Mouse (Mus musculus): ENCODE data around the gene Rabgap1. TPM values are rescaled to one million over a fixed set of nuclear protein-coding genes. Genes with fewer than 3 reads are reported as not detected.
A peak's percentile ranks its signal among the peaks of the same experiment; 100 is the strongest.
"Not testable (repeated sequence)": the region's sequence is repeated elsewhere in the genome, so short reads cannot be mapped to it uniquely, and the experiment has no call there.

Rabgap1 gene
- polyA plus RNA-seq, 1 experiment from 2014 or later, result 6.2 TPM

DNA sequence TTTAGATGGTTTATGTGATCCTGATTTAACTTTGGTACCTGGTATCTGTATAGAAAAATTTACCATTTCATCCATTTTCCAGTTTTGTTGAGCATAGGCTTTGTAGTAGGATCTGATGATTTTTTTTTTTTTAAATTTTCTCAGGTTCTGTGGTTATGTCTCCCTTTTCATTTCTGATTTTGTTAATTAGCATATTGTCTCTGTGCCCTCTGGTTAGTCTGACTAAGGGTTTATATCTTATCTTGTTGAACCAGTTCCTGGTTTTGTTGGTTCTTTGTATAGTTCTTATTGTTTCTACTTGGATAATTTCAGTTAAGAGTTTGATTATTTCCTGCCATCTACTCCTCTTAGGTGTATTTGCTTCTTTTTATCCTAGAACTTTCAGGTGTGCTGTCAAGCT, 36.5 kb downstream of the Rabgap1 start:
- no peak for DNase-seq
- H3K4me3 ChIP-seq (ENCODE audit: low read depth, low read length), result no peak overlapping the region
- no peak overlapping the region for H3K4me2 ChIP-seq (ENCODE audit: low read depth, low read length)
- no peak overlapping the region for H3K27ac ChIP-seq (ENCODE audit: low read depth)
- no peaks in the 10 kb centered on the region for H3K9me3 ChIP-seq (ENCODE audit: low read length)
- H3K36me3 ChIP-seq (replicated peaks; ENCODE audit: insufficient read depth, low read length), result peaks cover 18% of the 10 kb centered on the region
- no peak overlapping the region for H3K9ac ChIP-seq (replicated peaks)
- no peak for ATAC-seq
- H3K27me3 ChIP-seq (ENCODE audit: insufficient read depth, low read length), result no peaks in the 10 kb centered on the region
- TF ChIP-seq CTCF (IDR thresholded peaks at IDR 0.05; ENCODE audit: low read depth) (no peak), EP300 (IDR thresholded peaks at IDR 0.05; ENCODE audit: low read depth) (no peak)
- no peaks in the 10 kb centered on the region for H3K4me1 ChIP-seq (ENCODE audit: insufficient read depth)

DNA sequence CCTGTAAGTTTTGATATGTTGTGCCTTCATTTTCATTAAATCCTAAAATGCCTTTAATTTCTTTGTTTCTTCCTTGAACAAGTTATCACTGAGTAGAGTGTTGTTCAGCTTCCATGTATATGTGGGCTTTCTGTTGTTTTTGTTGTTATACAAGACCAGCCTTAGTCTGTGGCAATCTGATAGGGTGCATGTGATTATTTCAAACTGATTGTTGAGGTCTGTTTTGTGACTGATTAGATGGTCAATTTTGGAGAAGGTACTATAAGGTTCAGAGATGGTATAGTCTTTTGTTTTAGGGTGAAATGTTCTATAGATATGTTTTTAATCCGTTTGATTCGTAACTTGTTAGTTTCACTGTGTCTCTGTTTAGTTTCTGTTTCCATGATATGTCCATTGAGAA, 37.0 kb downstream of the Rabgap1 start:
- no peak overlapping the region for H3K27ac ChIP-seq (ENCODE audit: low read depth)
- no peak for ATAC-seq
- no peak for DNase-seq
- no peaks in the 10 kb centered on the region for H3K9me3 ChIP-seq (ENCODE audit: low read length)
- H3K4me1 ChIP-seq (ENCODE audit: insufficient read depth), result no peaks in the 10 kb centered on the region
- TF ChIP-seq CTCF (IDR thresholded peaks at IDR 0.05; ENCODE audit: low read depth), result no peak
- 0 out of 2 replicates have a peak, but pooled peaks have one; percentile 34 for TF ChIP-seq EP300 (IDR thresholded peaks at IDR 0.05; ENCODE audit: low read depth)
- H3K9ac ChIP-seq (replicated peaks), result no peak overlapping the region
- no peak overlapping the region for H3K4me3 ChIP-seq (ENCODE audit: low read depth, low read length)
- H3K36me3 ChIP-seq (replicated peaks; ENCODE audit: insufficient read depth, low read length), result peaks cover 19% of the 10 kb centered on the region
- no peak overlapping the region for H3K4me2 ChIP-seq (ENCODE audit: low read depth, low read length)
- 62% methylated on average over 2 of the region's 2 CpGs for WGBS (ENCODE audit: insufficient replicate concordance)
- H3K27me3 ChIP-seq (ENCODE audit: insufficient read depth, low read length), result no peaks in the 10 kb centered on the region

DNA sequence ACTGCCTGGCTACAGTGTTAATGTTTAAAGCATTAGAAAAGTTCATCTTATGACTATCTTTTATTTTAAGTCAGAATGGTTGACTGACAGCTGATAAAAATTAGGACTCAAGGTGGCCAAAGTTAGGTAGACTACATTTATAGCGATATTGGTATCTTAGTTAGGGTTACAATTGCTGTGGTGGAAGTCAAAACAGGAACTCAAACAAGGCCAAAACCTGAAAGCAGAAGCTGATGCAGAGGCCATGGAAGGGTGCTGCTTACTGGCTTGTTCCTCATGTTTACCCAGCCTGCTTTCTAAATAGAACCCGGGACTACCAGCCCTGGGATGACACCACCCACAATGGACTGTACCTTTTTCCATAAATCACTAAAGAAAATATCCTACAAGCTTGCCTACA, 41.1 kb downstream of the Rabgap1 start:
- Histone ChIP-seq H3K27me3 (ENCODE audit: insufficient read depth, low read length) (no peaks in the 10 kb centered on the region), H3K9ac (replicated peaks) (no peak overlapping the region), H3K4me1 (ENCODE audit: insufficient read depth) (no peaks in the 10 kb centered on the region), H3K4me2 (ENCODE audit: low read depth, low read length) (no peak overlapping the region), H3K9me3 (ENCODE audit: low read length) (no peaks in the 10 kb centered on the region), H3K27ac (ENCODE audit: low read depth) (no peak overlapping the region), H3K4me3 (ENCODE audit: low read depth, low read length) (no peak overlapping the region), H3K36me3 (replicated peaks; ENCODE audit: insufficient read depth, low read length) (peaks cover 19% of the 10 kb centered on the region)
- no peak for TF ChIP-seq CTCF (IDR thresholded peaks at IDR 0.05; ENCODE audit: low read depth)
- no peak for TF ChIP-seq EP300 (IDR thresholded peaks at IDR 0.05; ENCODE audit: low read depth)
- 59% methylated on average over 2 of the region's 2 CpGs for WGBS (ENCODE audit: insufficient replicate concordance)
- ATAC-seq (no peak), DNase-seq (no peak)

DNA sequence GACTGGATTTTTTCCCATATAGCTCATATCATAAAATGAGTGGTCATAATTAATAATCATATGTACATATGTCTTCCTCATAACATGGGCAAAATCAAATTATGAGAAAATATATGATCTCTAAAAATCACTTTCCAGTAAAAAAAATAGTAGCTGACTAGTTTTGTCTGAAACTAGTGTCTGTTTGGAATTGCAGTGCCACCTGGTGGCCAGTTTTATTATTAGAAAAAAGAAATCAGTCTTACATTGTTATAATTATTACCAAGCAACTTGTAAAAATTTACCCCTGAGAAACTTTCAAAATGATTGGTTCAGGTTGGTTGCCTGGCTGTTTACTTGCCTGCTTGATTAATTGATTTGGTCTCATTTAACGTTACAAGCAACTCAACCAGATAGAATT, 42.3 kb downstream of the Rabgap1 start:
- TF ChIP-seq CTCF (IDR thresholded peaks at IDR 0.05; ENCODE audit: low read depth) (peak; percentile 60), EP300 (IDR thresholded peaks at IDR 0.05; ENCODE audit: low read depth) (no peak)
- no peaks in the 10 kb centered on the region for H3K4me1 ChIP-seq (ENCODE audit: insufficient read depth)
- WGBS (ENCODE audit: insufficient replicate concordance), result 82% methylated on average over 1 of the region's 1 CpGs
- H3K4me2 ChIP-seq (ENCODE audit: low read depth, low read length), result no peak overlapping the region
- no peaks in the 10 kb centered on the region for H3K27me3 ChIP-seq (ENCODE audit: insufficient read depth, low read length)
- H3K9me3 ChIP-seq (ENCODE audit: low read length), result no peaks in the 10 kb centered on the region
- no peak overlapping the region for H3K9ac ChIP-seq (replicated peaks)
- ATAC-seq (no peak), DNase-seq (peak; percentile 18)
- H3K4me3 ChIP-seq (ENCODE audit: low read depth, low read length), result no peak overlapping the region
- H3K27ac ChIP-seq (ENCODE audit: low read depth), result no peak overlapping the region
- H3K36me3 ChIP-seq (replicated peaks; ENCODE audit: insufficient read depth, low read length), result peaks cover 22% of the 10 kb centered on the region

DNA sequence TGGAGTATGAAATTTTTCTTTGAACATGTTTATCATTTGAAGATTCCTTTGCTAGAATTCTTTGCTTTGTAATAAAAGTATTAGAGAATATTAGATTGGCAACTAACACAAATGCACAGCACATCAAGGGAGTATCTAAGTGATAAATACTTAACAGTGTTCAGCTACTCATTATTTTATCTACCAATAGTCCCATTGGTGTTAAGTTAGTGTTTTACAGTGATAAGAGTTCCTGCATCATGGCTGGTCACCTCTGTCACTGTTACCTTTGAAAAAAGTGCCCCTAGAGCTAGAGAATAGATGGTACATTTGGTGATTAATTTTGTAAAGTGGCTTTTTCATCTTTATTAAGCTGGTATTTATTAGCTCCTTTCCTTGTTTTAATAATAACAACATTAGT, 43.3 kb downstream of the Rabgap1 start:
- ATAC-seq (no peak), DNase-seq (no peak)
- Histone ChIP-seq H3K36me3 (replicated peaks; ENCODE audit: insufficient read depth, low read length) (peaks cover 22% of the 10 kb centered on the region), H3K4me2 (ENCODE audit: low read depth, low read length) (no peak overlapping the region), H3K27ac (ENCODE audit: low read depth) (no peak overlapping the region), H3K4me1 (ENCODE audit: insufficient read depth) (no peaks in the 10 kb centered on the region), H3K9ac (replicated peaks) (no peak overlapping the region), H3K27me3 (ENCODE audit: insufficient read depth, low read length) (no peaks in the 10 kb centered on the region), H3K9me3 (ENCODE audit: low read length) (no peaks in the 10 kb centered on the region), H3K4me3 (ENCODE audit: low read depth, low read length) (no peak overlapping the region)
- TF ChIP-seq CTCF (IDR thresholded peaks at IDR 0.05; ENCODE audit: low read depth) (no peak), EP300 (IDR thresholded peaks at IDR 0.05; ENCODE audit: low read depth) (no peak)

DNA sequence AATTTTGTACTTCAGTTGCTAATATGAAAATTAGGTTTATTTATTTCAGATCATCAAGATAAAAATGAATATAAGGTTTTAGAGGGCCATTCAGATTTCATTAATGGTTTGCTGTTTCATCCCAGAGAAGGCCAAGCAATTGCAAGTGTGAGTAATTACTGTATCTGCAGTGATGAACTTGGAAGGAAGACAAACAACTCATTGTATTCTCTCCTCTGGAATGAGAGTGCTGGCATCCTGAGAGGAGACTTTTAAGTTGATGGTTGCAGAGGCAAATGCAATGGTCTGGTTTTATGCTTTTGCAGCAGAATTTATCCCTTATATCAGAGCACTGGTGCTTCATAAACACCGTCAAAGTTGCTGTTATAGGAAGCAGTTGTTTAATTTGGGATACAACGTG, 45.9 kb downstream of the Rabgap1 start:
- no peaks in the 10 kb centered on the region for H3K27me3 ChIP-seq (ENCODE audit: insufficient read depth, low read length)
- H3K9me3 ChIP-seq (ENCODE audit: low read length), result no peaks in the 10 kb centered on the region
- H3K9ac ChIP-seq (replicated peaks), result no peak overlapping the region
- no peak for TF ChIP-seq CTCF (IDR thresholded peaks at IDR 0.05; ENCODE audit: low read depth)
- no peak for TF ChIP-seq EP300 (IDR thresholded peaks at IDR 0.05; ENCODE audit: low read depth)
- peaks cover 25% of the 10 kb centered on the region for H3K36me3 ChIP-seq (replicated peaks; ENCODE audit: insufficient read depth, low read length)
- no peak for DNase-seq
- H3K4me2 ChIP-seq (ENCODE audit: low read depth, low read length), result no peak overlapping the region
- no peak overlapping the region for H3K27ac ChIP-seq (ENCODE audit: low read depth)
- no peaks in the 10 kb centered on the region for H3K4me1 ChIP-seq (ENCODE audit: insufficient read depth)
- no peak for ATAC-seq
- no peak overlapping the region for H3K4me3 ChIP-seq (ENCODE audit: low read depth, low read length)
- WGBS (ENCODE audit: insufficient replicate concordance), result 88% methylated on average over 2 of the region's 2 CpGs

DNA sequence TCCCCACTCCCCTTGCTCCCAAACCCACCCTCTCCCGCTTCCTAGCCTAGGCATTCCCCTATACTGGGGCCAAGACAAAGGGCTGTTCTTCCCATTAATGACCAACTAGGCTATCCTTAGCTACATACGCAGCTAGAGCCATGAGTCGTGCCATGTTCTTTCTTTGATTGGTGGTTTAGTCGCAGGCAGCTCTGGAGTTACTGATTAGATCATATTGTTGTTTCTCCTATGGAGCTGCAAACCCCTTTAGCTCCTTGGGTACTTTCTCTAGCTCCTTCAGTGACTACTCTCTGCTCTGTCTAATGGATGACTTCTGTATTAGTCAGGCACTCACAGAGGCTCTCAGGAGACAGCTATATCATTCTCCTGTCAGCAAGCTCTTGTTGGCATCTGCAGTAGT, 54.2 kb downstream of the Rabgap1 start:
- no peak overlapping the region for H3K4me3 ChIP-seq (ENCODE audit: low read depth, low read length)
- ATAC-seq, result no peak
- WGBS (ENCODE audit: insufficient replicate concordance), result 77% methylated on average over 4 of the region's 4 CpGs
- H3K36me3 ChIP-seq (replicated peaks; ENCODE audit: insufficient read depth, low read length), result peaks cover 21% of the 10 kb centered on the region
- H3K9me3 ChIP-seq (ENCODE audit: low read length), result no peaks in the 10 kb centered on the region
- TF ChIP-seq CTCF (IDR thresholded peaks at IDR 0.05; ENCODE audit: low read depth), result no peak
- no peak overlapping the region for H3K9ac ChIP-seq (replicated peaks)
- H3K4me2 ChIP-seq (ENCODE audit: low read depth, low read length), result no peak overlapping the region
- H3K27ac ChIP-seq (ENCODE audit: low read depth), result no peak overlapping the region
- no peaks in the 10 kb centered on the region for H3K27me3 ChIP-seq (ENCODE audit: insufficient read depth, low read length)
- no peak for DNase-seq
- no peaks in the 10 kb centered on the region for H3K4me1 ChIP-seq (ENCODE audit: insufficient read depth)

DNA sequence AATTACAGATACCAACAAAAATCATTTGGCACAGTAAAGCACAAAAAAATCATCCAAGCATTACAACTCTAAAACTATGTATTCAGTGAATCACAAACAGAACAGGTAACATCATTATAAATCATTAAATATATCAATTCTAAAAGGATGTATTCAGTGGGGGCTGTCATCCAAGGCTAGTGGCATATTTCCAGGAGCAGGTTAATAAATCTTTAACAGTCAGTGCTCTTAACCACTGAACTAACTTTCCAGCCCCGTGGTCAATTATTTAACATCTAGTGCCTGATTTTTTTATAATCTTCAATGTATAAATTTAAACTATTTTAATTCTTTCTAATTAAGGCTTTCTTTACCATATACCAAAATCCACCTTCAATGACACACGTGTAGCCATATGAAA, 62.8 kb downstream of the Rabgap1 start:
- H3K4me2 ChIP-seq (ENCODE audit: low read depth, low read length); H3K9me3 ChIP-seq (ENCODE audit: low read length); H3K4me1 ChIP-seq (ENCODE audit: insufficient read depth); H3K4me3 ChIP-seq (ENCODE audit: low read depth, low read length); H3K27me3 ChIP-seq (ENCODE audit: insufficient read depth, low read length); ATAC-seq; H3K9ac ChIP-seq (replicated peaks); H3K27ac ChIP-seq (ENCODE audit: low read depth); DNase-seq: not testable (repeated sequence)
- 74% methylated on average over 2 of the region's 2 CpGs for WGBS (ENCODE audit: insufficient replicate concordance)
- H3K36me3 ChIP-seq (replicated peaks; ENCODE audit: insufficient read depth, low read length), result peaks cover 13% of the 10 kb centered on the region

Data from liver, postnatal 0 days (tissue).